Mouse (Mus musculus) adrenal gland, postnatal 14 days (tissue): Measurements from ENCODE around the gene Rtn4rl2. TPM values are rescaled to one million over a fixed set of nuclear protein-coding genes. Genes with fewer than 3 reads are reported as not detected.

Experiments used
- microRNA-seq, 2 experiments: library from miRNA; unstranded; fragments of <30 nt; microRNA quantifications; one replicate each; pipeline ENCODE4 v1.2.0; 2021
- total RNA-seq: library from RNA; stranded (reverse); gene quantifications from 2 replicates; pipeline ENCODE4 v1.2.3, GENCODE M21; 2021

Rtn4rl2 gene
- total RNA-seq, 1 experiment from 2014 or later, result 1.6 TPM

Small RNA genes lying within 50 kb of the gene (microRNA-seq; reads per million reads assigned to microRNA genes)
- 0 reads per million in 2 experiments for gene Gm24332

Other genes starting within 250 kb of the Rtn4rl2 start
- gene Ctnnd1, start 235.9 kb downstream of the Rtn4rl2 start, total RNA-seq, result 133 and 134 TPM in 2 replicates
- not detected in 2 replicates for gene Btbd18, start 227.6 kb downstream of the Rtn4rl2 start, total RNA-seq
- 44.8 and 47.8 TPM in 2 replicates for gene Selenoh, start 215.9 kb downstream of the Rtn4rl2 start, total RNA-seq
- gene Gm28635, start 208.7 kb downstream of the Rtn4rl2 start, total RNA-seq, result not detected in 2 replicates
- gene Med19, start 208.3 kb downstream of the Rtn4rl2 start, total RNA-seq, result 20.9 and 21.4 TPM in 2 replicates
- 102 and 103 TPM in 2 replicates for gene Tmx2, start 207.6 kb downstream of the Rtn4rl2 start, total RNA-seq
- 52.8 and 58.1 TPM in 2 replicates for gene Zdhhc5, start 171.5 kb downstream of the Rtn4rl2 start, total RNA-seq
- gene Clp1, start 159.4 kb downstream of the Rtn4rl2 start, total RNA-seq, result 14.5 and 15.7 TPM in 2 replicates
- gene Ypel4, start 152.7 kb downstream of the Rtn4rl2 start, total RNA-seq, result 6.5 and 8.6 TPM in 2 replicates
- 5.2 and 5.3 TPM in 2 replicates for gene Gm19426, start 143.1 kb downstream of the Rtn4rl2 start, total RNA-seq
- gene Serping1, start 111.3 kb downstream of the Rtn4rl2 start, total RNA-seq, result 73.1 and 93.2 TPM in 2 replicates
- 45.6 and 48.7 TPM in 2 replicates for gene Ube2l6, start 87.9 kb downstream of the Rtn4rl2 start, total RNA-seq
- gene Smtnl1, start 64.1 kb downstream of the Rtn4rl2 start, total RNA-seq, result not detected in 2 replicates
- 54.2 and 73.7 TPM in 2 replicates for gene Timm10, start 59.7 kb downstream of the Rtn4rl2 start, total RNA-seq
- 5.2 and 9.3 TPM in 2 replicates for gene Slc43a1, start 47.9 kb downstream of the Rtn4rl2 start, total RNA-seq
- gene Slc43a3, start 49.9 kb upstream of the Rtn4rl2 start, total RNA-seq, result 62.5 and 91.7 TPM in 2 replicates
- gene Prg2, start 93.8 kb upstream of the Rtn4rl2 start, total RNA-seq, result 6.3 TPM in 1 of 2 replicates, not detected in the other
- gene Prg3, start 101.5 kb upstream of the Rtn4rl2 start, total RNA-seq, result not detected in 2 replicates
- gene Ssrp1, start 150.5 kb upstream of the Rtn4rl2 start, total RNA-seq, result 115 and 123 TPM in 2 replicates
- gene P2rx3, start 150.8 kb upstream of the Rtn4rl2 start, total RNA-seq, result 0.59 and 0.60 TPM in 2 replicates
- 111 and 120 TPM in 2 replicates for gene Tnks1bp1, start 161.3 kb upstream of the Rtn4rl2 start, total RNA-seq
- gene Aplnr, start 249.5 kb upstream of the Rtn4rl2 start, total RNA-seq, result 96.2 and 97.3 TPM in 2 replicates